In the genomic region with DNA sequence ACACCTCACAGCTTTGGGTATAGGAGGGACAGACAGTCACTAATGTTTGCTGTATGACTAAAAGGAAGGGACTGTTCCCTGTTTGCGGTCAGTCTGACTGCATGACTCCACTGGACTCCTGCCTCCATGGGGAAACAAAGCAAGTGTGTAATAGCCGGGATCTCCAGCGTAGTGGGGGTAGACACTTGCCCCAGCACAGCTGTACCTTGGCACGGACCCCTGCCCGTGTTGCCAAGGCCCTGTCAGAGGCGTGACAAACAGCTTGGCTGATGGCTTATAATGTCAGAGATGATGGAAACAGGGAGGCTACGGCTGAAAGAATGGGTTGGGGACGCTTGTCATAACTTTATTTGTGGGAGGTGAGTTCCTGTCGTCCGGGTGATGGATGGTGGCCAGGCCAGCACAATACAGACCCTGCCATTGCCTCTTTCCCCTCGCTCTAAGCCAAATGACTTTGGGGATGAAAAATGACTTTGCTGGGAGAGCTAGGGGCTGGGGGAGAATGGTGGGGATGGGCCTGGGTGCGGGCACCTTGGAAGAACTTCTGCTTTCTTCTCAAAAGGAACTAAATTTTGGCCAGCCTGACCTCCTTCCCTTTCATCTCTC, we compare ENCODE assay signal across 12 mouse cellular contexts. TPM values are rescaled to one million over a fixed set of nuclear protein-coding genes. Genes with fewer than 3 reads are reported as not detected.
DNase-seq lines count a peak whose midpoint lies in the region; ATAC-seq and TF ChIP-seq lines count a peak whose summit lies in the region.
"Had no signal": no experiment of that assay in that cellular context is flagged by ENCODE, and none has a peak within 500 bp of the region (broad histone marks: within the 10 kb centered on the region; RNA-seq: fewer than 3 reads in every experiment).

No protein-coding gene starts in this region.

- H3K36me3 ChIP-seq in hindbrain, postnatal 0 days (ENCODE audit: insufficient read depth, low read length): no peaks in the 10 kb centered on the region
- H3K36me3 ChIP-seq: embryonic facial prominence, embryonic 12.5 days; heart, embryonic 13.5 days had no signal

- peak; percentile 38 to 54 for DNase-seq in cerebellum, postnatal 14 days
- DNase-seq in cerebellum, adult 18-20 months: no peak
- peak; percentile 71 for DNase-seq in left cerebral cortex, postnatal 4 days
- DNase-seq in left cerebral cortex, postnatal 36 days (ENCODE audit: low spot score in 2 of 2): no peak
- DNase-seq in hindbrain, postnatal 0 days (ENCODE audit: low spot score): peak; percentile 67
- peak; percentile 64 for DNase-seq in ovary, postnatal 36 days (ENCODE audit: low spot score)
- no peak for DNase-seq in thymus, postnatal 36 days
- DNase-seq: B cell, adult 2 months had no signal

- no peaks in the 10 kb centered on the region for H3K9me3 ChIP-seq in hindbrain, postnatal 0 days (ENCODE audit: low read length)
- H3K9me3 ChIP-seq: embryonic facial prominence, embryonic 12.5 days; heart, embryonic 13.5 days had no signal

- peaks cover 19% of the 10 kb centered on the region; the same call in 1 of the 2 replicates for H3K4me1 ChIP-seq in hindbrain, postnatal 0 days (ENCODE audit: insufficient read depth, low read length)
- H3K4me1 ChIP-seq: megakaryocyte, embryonic 14.5 days had no signal

- H3K4me2 ChIP-seq in hindbrain, postnatal 0 days (ENCODE audit: low read depth, low read length): no peak overlapping the region; the same call in 1 of the 2 replicates
- H3K4me2 ChIP-seq: embryonic facial prominence, embryonic 12.5 days; heart, embryonic 13.5 days had no signal

- peak; percentile 67 for ATAC-seq in hindbrain, postnatal 0 days
- ATAC-seq in CD4-positive, CD25-positive, alpha-beta regulatory T cell, adult 4 months: no peak

- no peaks in the 10 kb centered on the region for H3K27me3 ChIP-seq in hindbrain, postnatal 0 days (ENCODE audit: insufficient read depth, low read length)
- H3K27me3 ChIP-seq: embryonic facial prominence, embryonic 12.5 days had no signal

- intact Hi-C loops in left cerebral cortex, postnatal 4 days (cut with DNase I): no loop called here
- intact Hi-C loops in left cerebral cortex, postnatal 36 days (cut with DNase I): no loop called here

- H3K4me3 ChIP-seq in hindbrain, postnatal 0 days (ENCODE audit: low read length): no peak overlapping the region
- H3K4me3 ChIP-seq: embryonic facial prominence, embryonic 12.5 days; heart, embryonic 13.5 days; megakaryocyte, embryonic 14.5 days had no signal

- TF ChIP-seq CTCF in hindbrain, postnatal 0 days (IDR thresholded peaks at IDR 0.05; ENCODE audit: low read depth): no peak

- no peak overlapping the region for H3K9ac ChIP-seq in hindbrain, postnatal 0 days (replicated peaks; ENCODE audit: low read length)
- H3K9ac ChIP-seq: embryonic facial prominence, embryonic 12.5 days; heart, embryonic 13.5 days had no signal

- 20% methylated on average over 12 of the region's 12 CpGs for WGBS in hindbrain, postnatal 0 days

- no peak overlapping the region for H3K27ac ChIP-seq in hindbrain, postnatal 0 days
- H3K27ac ChIP-seq: embryonic facial prominence, embryonic 12.5 days; heart, embryonic 13.5 days had no signal

RNA-seq across cellular contexts. Expression of a gene that starts 21.5 kb away (rescaled TPM):
- 10 to 100 TPM; 32.8 to 39.3 TPM for total RNA-seq in left cerebral cortex, postnatal 4 days (2021)
- total RNA-seq in left cerebral cortex, postnatal 36 days (2021): 10 to 100 TPM; 27.1 to 29.6 TPM
- 28.7 and 30.3 TPM in 2 replicates for total RNA-seq in hindbrain, postnatal 0 days (2014; rRNA removed)
- polyA plus RNA-seq in hindbrain, postnatal 0 days (2015; fragmentation: Nextera tagmentation; extraction: Ambion mirVana): 42.7 and 45.4 TPM in 2 replicates
- 10 to 100 TPM; 71.0 to 71.9 TPM for polyA plus RNA-seq in CD4-positive, CD25-positive, alpha-beta regulatory T cell, adult 4 months (2017; shearing (Covaris generic))

Comparison
In these comparisons a context has a peak if more than half of its experiments do, and no peak if none do; other contexts are left out.
1. DNase-seq: peak in cerebellum, postnatal 14 days (2 of 2), left cerebral cortex, postnatal 4 days (single experiment), hindbrain, postnatal 0 days (single experiment) and ovary, postnatal 36 days (single experiment); none in cerebellum, adult 18-20 months (0 of 2), left cerebral cortex, postnatal 36 days (0 of 2) and thymus, postnatal 36 days (0 of 2).